Mouse (Mus musculus) neural tube, embryonic 15.5 days (tissue): ENCODE data around the gene Satb1. TPM values are rescaled to one million over a fixed set of nuclear protein-coding genes. Genes with fewer than 3 reads are reported as not detected.
A peak's percentile ranks its signal among the peaks of the same experiment; 100 is the strongest.

Source experiments
- ATAC-seq: fragments of 200-750 bp; cut with Nextera tagmentation; 2 replicates; pipeline ENCODE4 v1.8.0; 2017; ENCODE audit warnings: mild to moderate bottlenecking, moderate TSS enrichment, moderate library complexity; ENCODE audit not compliant: low FRiP score
- H3K27ac ChIP-seq: fragments of 300-500 bp; sonication (generic); replicated peaks from 2 replicates; pipeline ENCODE4 v1.5.1; 2015; ENCODE audit warnings: mild to moderate bottlenecking, inconsistent platforms
- H3K27me3 ChIP-seq: fragments of 300-500 bp; sonication (generic); replicated peaks from 2 replicates; pipeline ENCODE4 v1.6.1; 2015; ENCODE audit warnings: inconsistent platforms
- H3K36me3 ChIP-seq: fragments of 300-500 bp; sonication (generic); 2 replicates; pipeline ENCODE4 v1.6.1; 2015; ENCODE audit warnings: inconsistent platforms
- H3K4me1 ChIP-seq: fragments of 300-500 bp; sonication (generic); 2 replicates; pipeline ENCODE4 v1.6.1; 2015; ENCODE audit warnings: inconsistent platforms
- H3K4me2 ChIP-seq: fragments of 300-500 bp; sonication (generic); 2 replicates; pipeline ENCODE4 v1.6.1; 2015; ENCODE audit warnings: inconsistent platforms, mild to moderate bottlenecking, moderate library complexity
- H3K4me3 ChIP-seq: fragments of 300-500 bp; sonication (generic); replicated peaks from 2 replicates; pipeline ENCODE4 v1.5.1; 2015; ENCODE audit warnings: mild to moderate bottlenecking, inconsistent platforms
- H3K9ac ChIP-seq: fragments of 300-500 bp; sonication (generic); replicated peaks from 2 replicates; pipeline ENCODE4 v1.6.1; 2015; ENCODE audit warnings: mild to moderate bottlenecking, inconsistent platforms
- H3K9me3 ChIP-seq: fragments of 300-500 bp; sonication (generic); replicated peaks from 2 replicates; pipeline ENCODE4 v1.6.1; 2016; ENCODE audit warnings: inconsistent platforms
- WGBS: fragments of 180-500 bp; shearing (Covaris S2); methylation state at CpG from one replicate; pipeline ENCODE4 v1.1.7; 2015; ENCODE audit warnings: mixed read lengths; 5-methylcytosine and 5-hydroxymethylcytosine counted together
- polyA plus RNA-seq: library from polyadenylated mRNA; unstranded; fragments of >200 nt; fragmentation: Nextera tagmentation; extraction: Ambion mirVana; gene quantifications from 2 replicates; pipeline ENCODE4 v1.2.1, GENCODE M21; 2015

The Satb1 gene
- polyA plus RNA-seq, 1 experiment from 2014 or later = 39.6 TPM

DNA sequence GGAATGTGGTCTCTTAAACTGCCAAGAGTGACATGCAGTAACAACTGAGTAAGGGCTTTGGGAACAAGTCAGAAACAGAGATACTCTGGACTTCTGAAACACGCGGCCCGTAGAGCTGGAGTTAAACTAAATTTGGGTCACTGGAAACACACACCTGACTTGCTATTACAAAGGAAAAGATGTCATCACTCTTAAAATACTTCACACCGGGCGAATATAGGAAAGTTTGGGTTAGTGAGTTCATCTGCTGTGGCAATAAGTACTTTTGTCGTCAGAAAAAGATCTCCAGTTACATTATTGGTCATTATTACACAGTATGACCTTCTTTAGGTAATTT is 19.3 kb downstream of the Satb1 start:
- Histone ChIP-seq H3K9ac (peak overlapping the region; percentile 82), H3K27ac (peak overlapping the region; percentile 92)
- ATAC-seq = no peak

DNA sequence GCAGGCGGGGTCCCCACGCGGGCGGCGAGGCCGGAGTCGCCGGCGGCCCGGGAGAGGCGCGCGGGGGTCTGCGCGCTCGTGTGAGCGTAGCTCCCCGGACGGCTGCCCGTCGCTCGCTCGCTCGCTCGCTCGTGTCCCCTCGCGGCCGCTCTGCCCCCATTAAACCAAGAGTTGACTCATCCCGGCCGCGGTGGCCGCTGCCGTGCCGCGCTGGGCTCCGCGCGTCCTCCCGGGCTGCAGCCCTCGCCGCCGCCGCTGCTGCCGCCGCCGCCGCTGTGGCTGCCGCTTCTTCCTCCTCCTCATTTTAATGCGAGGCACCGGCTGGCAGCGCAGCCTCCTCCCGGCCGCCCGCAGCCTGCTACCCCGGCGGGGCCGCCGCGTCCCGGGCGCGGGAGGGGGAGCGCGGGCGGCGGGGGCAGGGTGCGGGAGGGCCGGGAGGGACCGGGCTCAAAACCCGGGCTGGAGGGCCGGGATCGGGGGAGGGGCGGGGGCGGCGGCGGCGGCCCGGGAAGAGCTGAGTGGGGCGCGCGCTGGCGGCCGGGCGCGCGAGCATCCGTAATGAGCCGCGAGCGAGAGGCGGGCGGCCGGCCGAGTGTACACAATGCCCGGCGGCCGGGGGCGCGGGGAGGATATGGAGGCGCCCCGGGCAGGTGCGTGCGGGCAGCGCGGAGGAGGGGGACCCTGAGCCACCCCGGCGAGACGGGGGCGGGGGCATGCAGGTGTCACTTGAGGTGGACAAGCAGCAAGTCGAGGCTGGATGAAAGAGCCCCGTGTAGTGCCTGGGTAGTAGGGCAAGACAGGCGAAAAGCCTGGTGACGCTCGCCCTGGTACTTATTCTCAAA is 19.9 kb downstream of the Satb1 start:
- peaks cover 14% of the 10 kb centered on the region for H3K4me1 ChIP-seq
- H3K9me3 ChIP-seq = no peaks in the 10 kb centered on the region
- peak overlapping the region; percentile 72 for H3K4me2 ChIP-seq
- H3K27ac ChIP-seq = peak overlapping the region; percentile 92
- H3K27me3 ChIP-seq = no peaks in the 10 kb centered on the region
- ATAC-seq = peak; percentile 83
- peak overlapping the region; percentile 82 for H3K9ac ChIP-seq
- no peaks in the 10 kb centered on the region for H3K36me3 ChIP-seq
- WGBS = under 1% methylated on average over 84 of the region's 115 CpGs
- peak overlapping the region; percentile 91 for H3K4me3 ChIP-seq

More for the DNA sequence above, 19.3 kb downstream of the Satb1 start:
- no peaks in the 10 kb centered on the region for H3K36me3 ChIP-seq
- 2% methylated on average over 6 of the region's 6 CpGs for WGBS
- peaks cover 14% of the 10 kb centered on the region for H3K4me1 ChIP-seq
- peak overlapping the region; percentile 72 for H3K4me2 ChIP-seq
- H3K27me3 ChIP-seq = no peaks in the 10 kb centered on the region
- no peaks in the 10 kb centered on the region for H3K9me3 ChIP-seq
- peak overlapping the region; percentile 91 for H3K4me3 ChIP-seq

GRCm38 (mm10) chr17:51812261-51812941 is 20.7 kb downstream of the Satb1 start:
- H3K9ac ChIP-seq = peak overlapping the region; percentile 82
- H3K4me3 ChIP-seq = peak overlapping the region; percentile 91
- WGBS = under 1% methylated on average over 39 of the region's 48 CpGs
- peaks cover 18% of the 10 kb centered on the region for H3K4me1 ChIP-seq
- H3K27ac ChIP-seq = peak overlapping the region; percentile 92
- no peaks in the 10 kb centered on the region for H3K27me3 ChIP-seq
- no peaks in the 10 kb centered on the region for H3K9me3 ChIP-seq
- H3K36me3 ChIP-seq = no peaks in the 10 kb centered on the region
- peak; percentile 55 for ATAC-seq
- peak overlapping the region; percentile 72 for H3K4me2 ChIP-seq

DNA sequence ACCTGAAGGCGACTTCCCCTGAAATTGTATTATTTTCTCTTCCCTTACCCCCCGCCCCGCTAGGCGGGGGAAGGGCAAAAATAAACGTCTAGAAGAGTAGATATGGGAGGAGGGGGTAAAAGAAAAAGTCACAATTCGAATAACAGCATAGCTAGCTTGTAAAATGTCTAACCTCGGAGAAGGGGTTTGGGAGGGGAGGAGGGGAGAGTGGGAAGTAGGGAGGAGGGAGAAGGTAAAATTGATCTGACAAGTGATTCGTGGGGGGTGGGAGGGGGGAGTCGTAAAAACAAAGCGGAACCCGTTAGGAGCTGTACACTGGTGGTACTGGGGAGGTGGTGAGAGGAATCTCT is 21.2 kb downstream of the Satb1 start:
- peak overlapping the region; percentile 92 for H3K27ac ChIP-seq
- peak overlapping the region; percentile 72 for H3K4me2 ChIP-seq
- H3K27me3 ChIP-seq = no peaks in the 10 kb centered on the region
- no peaks in the 10 kb centered on the region for H3K36me3 ChIP-seq
- ATAC-seq = peak; percentile 11; the same call in 1 of the 2 replicates
- H3K9me3 ChIP-seq = no peaks in the 10 kb centered on the region
- H3K4me1 ChIP-seq = peaks cover 20% of the 10 kb centered on the region
- peak overlapping the region; percentile 91 for H3K4me3 ChIP-seq
- peak overlapping the region; percentile 82 for H3K9ac ChIP-seq
- under 1% methylated on average over 11 of the region's 11 CpGs for WGBS

GRCm38 (mm10) chr17:51811086-51811868 is 21.8 kb downstream of the Satb1 start:
- Histone ChIP-seq H3K27ac (peak overlapping the region; percentile 92), H3K36me3 (no peaks in the 10 kb centered on the region), H3K9me3 (no peaks in the 10 kb centered on the region), H3K27me3 (no peaks in the 10 kb centered on the region), H3K4me1 (peaks cover 24% of the 10 kb centered on the region), H3K4me3 (peak overlapping the region; percentile 91), H3K9ac (peak overlapping the region; percentile 82), H3K4me2 (peak overlapping the region; percentile 72)
- WGBS = 3% methylated on average over 8 of the region's 8 CpGs
- ATAC-seq = no peak

GRCm38 (mm10) chr17:51807429-51807828 is 25.7 kb downstream of the Satb1 start:
- Histone ChIP-seq H3K4me1 (peaks cover 33% of the 10 kb centered on the region), H3K36me3 (no peaks in the 10 kb centered on the region; the same call in 1 of the 2 replicates), H3K4me3 (no peak overlapping the region), H3K9me3 (no peaks in the 10 kb centered on the region), H3K27ac (peak overlapping the region; percentile 58), H3K9ac (0 out of 2 replicates have a peak overlapping the region, but pooled peaks have one; percentile 15), H3K4me2 (peak overlapping the region; percentile 36), H3K27me3 (no peaks in the 10 kb centered on the region)
- no peak for ATAC-seq
- WGBS = 33% methylated on average over 5 of the region's 5 CpGs

DNA sequence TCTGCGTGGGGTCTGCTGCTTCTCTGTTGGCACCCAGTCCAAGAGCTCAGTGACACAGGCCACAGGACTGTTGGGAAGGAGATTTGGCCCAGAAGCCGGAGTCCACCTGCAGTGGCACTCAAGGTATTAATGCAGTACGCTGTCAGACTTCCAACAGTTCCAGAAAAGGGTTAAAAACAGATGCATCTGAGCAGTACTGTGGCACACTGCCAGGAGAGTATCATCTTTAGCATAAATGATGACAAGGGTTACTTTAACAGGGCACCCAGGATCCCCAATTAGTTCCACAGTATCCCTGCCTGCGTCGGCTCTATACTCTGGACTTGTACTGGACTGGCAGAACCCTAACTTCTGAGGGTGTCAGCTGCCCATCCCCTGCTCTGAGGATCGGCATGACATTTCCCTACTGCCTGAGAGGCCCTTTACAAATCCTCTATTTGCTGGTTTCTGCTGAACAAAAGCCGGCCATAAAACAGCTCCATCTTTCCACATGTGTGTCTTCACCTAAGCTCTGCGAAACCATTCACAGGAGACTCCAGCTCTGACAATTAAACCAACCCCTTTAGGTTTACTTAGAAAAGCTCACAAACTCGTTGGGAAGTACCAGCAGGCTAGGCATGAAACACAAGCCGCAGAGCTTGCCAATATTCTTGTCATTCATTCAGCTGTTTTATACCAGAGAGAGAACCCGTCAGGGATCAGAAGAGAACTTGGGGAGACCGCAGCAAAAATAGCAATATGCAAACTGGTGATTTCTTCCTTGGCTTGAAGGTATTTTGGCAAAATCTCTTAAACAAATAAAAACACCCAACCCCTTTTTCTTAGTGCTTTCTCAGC is 26.7 kb downstream of the Satb1 start:
- 41% methylated on average over 12 of the region's 12 CpGs for WGBS
- 0 out of 2 replicates have a peak overlapping the region, but pooled peaks have one; percentile 10 for H3K9ac ChIP-seq
- no peaks in the 10 kb centered on the region; the same call in 1 of the 2 replicates for H3K36me3 ChIP-seq
- peaks cover 28% of the 10 kb centered on the region for H3K4me1 ChIP-seq
- no peaks in the 10 kb centered on the region for H3K27me3 ChIP-seq
- H3K9me3 ChIP-seq = no peaks in the 10 kb centered on the region
- ATAC-seq = peak; percentile 35; the same call in 1 of the 2 replicates
- peak overlapping the region; percentile 64 for H3K27ac ChIP-seq
- no peak overlapping the region for H3K4me3 ChIP-seq
- H3K4me2 ChIP-seq = peak overlapping the region; percentile 23

DNA sequence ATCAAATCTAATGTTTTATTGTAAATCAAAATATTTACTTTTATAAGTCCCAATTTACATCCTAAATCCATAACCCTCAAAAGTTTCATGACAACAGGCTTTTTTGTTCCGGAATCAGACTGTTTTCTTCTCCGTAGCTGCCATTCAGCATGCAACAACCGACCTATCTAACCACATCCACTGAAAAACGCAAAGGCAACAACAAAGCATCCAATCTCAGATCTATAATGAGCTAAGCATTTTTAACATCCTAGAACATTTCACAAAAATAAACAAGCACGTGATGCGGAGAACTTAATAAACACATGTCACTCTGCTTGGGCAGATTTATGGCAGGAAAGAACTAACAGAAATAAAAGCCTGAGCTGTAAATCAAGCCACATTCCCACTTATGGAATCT is 32.9 kb downstream of the Satb1 start:
- Histone ChIP-seq H3K27ac (no peak overlapping the region), H3K4me1 (peaks cover 11% of the 10 kb centered on the region; the same call in 1 of the 2 replicates), H3K27me3 (no peaks in the 10 kb centered on the region), H3K4me2 (no peak overlapping the region), H3K36me3 (no peaks in the 10 kb centered on the region; the same call in 1 of the 2 replicates), H3K9me3 (no peaks in the 10 kb centered on the region), H3K9ac (no peak overlapping the region), H3K4me3 (no peak overlapping the region)
- ATAC-seq = no peak
- 73% methylated on average over 6 of the region's 6 CpGs for WGBS

DNA sequence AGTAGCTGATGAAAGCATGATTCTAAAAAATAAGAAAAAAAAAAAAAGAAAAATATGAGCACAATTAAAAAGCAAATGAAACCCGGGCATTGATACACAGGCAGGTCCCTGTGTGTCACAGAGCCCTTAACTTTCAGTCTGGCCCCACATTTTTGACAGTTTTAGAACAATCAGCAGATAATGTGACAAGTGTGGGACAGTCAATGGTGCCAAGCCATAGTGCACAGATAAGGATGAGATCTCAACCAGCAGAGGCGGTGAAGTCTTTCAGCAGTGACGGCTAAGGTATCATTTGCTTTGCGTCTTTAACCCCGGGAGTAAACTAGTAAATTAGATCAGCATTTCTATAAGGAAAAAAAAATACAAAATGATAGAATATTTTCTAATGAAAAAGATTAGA is 36.6 kb downstream of the Satb1 start:
- no peak overlapping the region for H3K4me2 ChIP-seq
- 95% methylated on average over 5 of the region's 5 CpGs for WGBS
- no peak overlapping the region for H3K9ac ChIP-seq
- no peaks in the 10 kb centered on the region for H3K9me3 ChIP-seq
- H3K36me3 ChIP-seq = no peaks in the 10 kb centered on the region
- H3K4me1 ChIP-seq = peaks cover 5% of the 10 kb centered on the region; the same call in 1 of the 2 replicates
- H3K27ac ChIP-seq = no peak overlapping the region
- H3K4me3 ChIP-seq = no peak overlapping the region
- H3K27me3 ChIP-seq = no peaks in the 10 kb centered on the region
- no peak for ATAC-seq

DNA sequence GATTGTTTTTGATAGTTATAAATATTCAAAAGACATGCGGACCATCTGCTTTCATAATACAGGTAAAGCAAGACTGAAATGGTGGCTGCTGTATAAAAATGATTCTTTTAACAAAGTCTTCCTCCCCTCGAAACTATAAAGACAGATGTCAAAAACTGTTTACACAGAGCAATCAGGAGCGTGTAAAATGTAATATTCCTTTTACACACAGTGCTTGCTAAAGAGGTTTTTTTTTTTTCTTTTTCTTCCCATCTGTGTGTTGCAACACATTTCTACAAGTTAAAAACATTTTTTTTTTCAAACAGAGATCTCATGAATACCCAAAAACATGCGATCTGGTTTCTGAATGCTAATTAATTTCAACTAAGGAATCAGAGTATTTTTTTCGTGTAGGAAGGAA is 41.9 kb downstream of the Satb1 start:
- Histone ChIP-seq H3K4me2 (no peak overlapping the region), H3K4me3 (no peak overlapping the region)

More for the DNA sequence above, 41.9 kb downstream of the Satb1 start:
- Histone ChIP-seq H3K27me3 (no peaks in the 10 kb centered on the region), H3K27ac (no peak overlapping the region), H3K9me3 (no peaks in the 10 kb centered on the region), H3K9ac (no peak overlapping the region), H3K4me1 (peaks cover 5% of the 10 kb centered on the region; the same call in 1 of the 2 replicates), H3K36me3 (no peaks in the 10 kb centered on the region)
- 62% methylated on average over 5 of the region's 5 CpGs for WGBS
- no peak for ATAC-seq
